Mouse (Mus musculus) olfactory bulb, adult 2 months (tissue): Measurements from ENCODE around the gene Sptbn4. TPM values are rescaled to one million over a fixed set of nuclear protein-coding genes. Genes with fewer than 3 reads are reported as not detected.

Experiments used
- H3K27ac ChIP-seq: fragments of 200-500 bp; 2 replicates; pipeline ENCODE4 v1.5.1; 2012; ENCODE audit warnings: low read depth, low read length; ENCODE audit not compliant: insufficient read depth
- H3K4me1 ChIP-seq: fragments of 200-500 bp; 2 replicates; pipeline ENCODE4 v1.6.1; 2012; ENCODE audit warnings: low read length; ENCODE audit not compliant: control insufficient read depth, insufficient read depth
- H3K4me3 ChIP-seq: fragments of 200-500 bp; 2 replicates; pipeline ENCODE4 v1.5.1; 2012; ENCODE audit warnings: mild to moderate bottlenecking, low read depth, low read length, moderate library complexity; ENCODE audit not compliant: insufficient read depth
- CTCF ChIP-seq: fragments of 200-500 bp; IDR thresholded peaks from 2 replicates; pipeline ENCODE4 v1.5.1; 2012; ENCODE audit warnings: low read depth, mild to moderate bottlenecking, low read length, moderate library complexity; ENCODE audit not compliant: insufficient read depth
- POLR2A ChIP-seq: fragments of 200-500 bp; IDR thresholded peaks from 2 replicates; pipeline ENCODE4 v1.6.1; 2012; ENCODE audit warnings: mild to moderate bottlenecking, low read depth, low read length, moderate library complexity; ENCODE audit not compliant: insufficient read depth
- WGBS: fragments of 180-500 bp; shearing (Covaris S2); methylation state at CpG from one replicate; pipeline ENCODE4 v1.1.7; 2018; 5-methylcytosine and 5-hydroxymethylcytosine counted together
- polyA plus RNA-seq: library from polyadenylated mRNA; stranded (reverse); fragments of >200 nt; gene quantifications from 2 replicates; pipeline ENCODE4 v1.2.4, GENCODE M21; 2012; ENCODE audit warnings: low replicate concordance; ENCODE audit not compliant: missing spikeins, insufficient read depth, insufficient read length

Gene Sptbn4
- polyA plus RNA-seq, 1 experiment = not detected

- no peak for TF ChIP-seq CTCF
- TF ChIP-seq POLR2A = no peak
- H3K4me1 ChIP-seq = peaks cover 10% of the 10 kb centered on the region
- H3K27ac ChIP-seq = no peak overlapping the region
- 53% methylated on average over 13 of the region's 13 CpGs for WGBS
- no peak overlapping the region for H3K4me3 ChIP-seq
Measured at GRCm38 (mm10) chr7:27322291-27322690, 125.2 kb downstream of the Sptbn4 start.

- no peak overlapping the region for H3K4me3 ChIP-seq
- H3K4me1 ChIP-seq = no peaks in the 10 kb centered on the region
- H3K27ac ChIP-seq = no peak overlapping the region
- no peak for TF ChIP-seq CTCF
- TF ChIP-seq POLR2A = no peak
- WGBS = 91% methylated on average over 22 of the region's 22 CpGs
Measured at GRCm38 (mm10) chr7:27319411-27319810, 128.1 kb downstream of the Sptbn4 start.

GRCm38 (mm10) chr7:27315958-27316357 is 131.5 kb downstream of the Sptbn4 start:
- no peak overlapping the region for H3K27ac ChIP-seq
- TF ChIP-seq POLR2A (no peak), CTCF (no peak)
- WGBS = 31% methylated on average over 7 of the region's 7 CpGs

GRCm38 (mm10) chr7:27314393-27314792 is 133.1 kb downstream of the Sptbn4 start:
- no peak overlapping the region for H3K4me3 ChIP-seq
- no peak overlapping the region for H3K27ac ChIP-seq
- TF ChIP-seq POLR2A = no peak
- no peak for TF ChIP-seq CTCF
- H3K4me1 ChIP-seq = peaks cover 6% of the 10 kb centered on the region
- WGBS = 93% methylated on average over 3 of the region's 3 CpGs

More at GRCm38 (mm10) chr7:27315958-27316357, 131.5 kb downstream of the Sptbn4 start:
- Histone ChIP-seq H3K4me3 (no peak overlapping the region), H3K4me1 (no peaks in the 10 kb centered on the region)

GRCm38 (mm10) chr7:27311651-27312284 is 135.7 kb downstream of the Sptbn4 start:
- H3K4me3 ChIP-seq = no peak overlapping the region
- peaks cover 6% of the 10 kb centered on the region for H3K4me1 ChIP-seq
- H3K27ac ChIP-seq = no peak overlapping the region
- 93% methylated on average over 12 of the region's 12 CpGs for WGBS
- TF ChIP-seq CTCF (no peak), POLR2A (no peak)

GRCm38 (mm10) chr7:27310996-27311535 is 136.4 kb downstream of the Sptbn4 start:
- Histone ChIP-seq H3K4me3 (no peak overlapping the region), H3K27ac (no peak overlapping the region), H3K4me1 (peaks cover 6% of the 10 kb centered on the region)
- TF ChIP-seq POLR2A (no peak), CTCF (no peak)
- WGBS = 72% methylated on average over 8 of the region's 8 CpGs

GRCm38 (mm10) chr7:27310306-27310705 is 137.2 kb downstream of the Sptbn4 start:
- WGBS = 35% methylated on average over 17 of the region's 17 CpGs
- peaks cover 6% of the 10 kb centered on the region for H3K4me1 ChIP-seq
- no peak overlapping the region for H3K27ac ChIP-seq
- no peak overlapping the region for H3K4me3 ChIP-seq
- TF ChIP-seq CTCF = no peak

- Histone ChIP-seq H3K4me1 (peaks cover 9% of the 10 kb centered on the region), H3K27ac (no peak overlapping the region), H3K4me3 (no peak overlapping the region)
- WGBS = 84% methylated on average over 3 of the region's 3 CpGs
- TF ChIP-seq CTCF (no peak), POLR2A (no peak)
Measured at GRCm38 (mm10) chr7:27309832-27310231, 137.7 kb downstream of the Sptbn4 start.

GRCm38 (mm10) chr7:27308821-27309549 is 138.5 kb downstream of the Sptbn4 start:
- H3K4me3 ChIP-seq = no peak overlapping the region
- WGBS = 36% methylated on average over 28 of the region's 28 CpGs

More at GRCm38 (mm10) chr7:27308821-27309549, 138.5 kb downstream of the Sptbn4 start:
- TF ChIP-seq CTCF (no peak), POLR2A (no peak)
- H3K4me1 ChIP-seq = peaks cover 9% of the 10 kb centered on the region
- no peak overlapping the region for H3K27ac ChIP-seq
